Mouse (Mus musculus) embryo, embryonic 10 days (tissue): ENCODE data around the gene Wdr54.
A peak's percentile ranks its signal among the peaks of the same experiment; 100 is the strongest.

ENCODE experiments used
- DNase-seq: peaks from one replicate; pipeline ENCODE4 v3.0.0-alpha.2; 2015; ENCODE audit warnings: low spot score

The Wdr54 gene

DNA sequence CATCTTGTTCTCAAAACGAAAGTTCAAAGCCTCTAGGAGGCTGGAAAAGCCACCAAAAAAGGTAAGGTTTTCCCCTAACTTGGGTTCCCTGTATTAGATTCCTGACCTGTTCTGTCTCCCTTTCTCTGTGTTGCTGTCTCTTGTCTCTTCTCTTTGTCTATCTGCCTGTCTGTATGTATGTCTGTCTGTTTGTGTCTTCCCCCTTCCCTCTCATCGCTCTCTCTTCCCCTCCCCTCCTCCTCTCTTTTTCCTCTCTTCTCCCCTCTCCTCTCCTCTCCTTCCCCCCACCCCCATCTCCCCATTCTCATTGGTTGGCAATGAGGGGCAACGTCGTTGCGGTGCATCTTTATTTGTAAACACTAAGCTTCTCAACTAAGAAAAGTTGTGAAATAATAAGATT, 30.9 kb downstream of the Wdr54 start, which contains the start of gene Ino80b:
Gene Ino80b, minus strand, starts transcription at position 101 of the 400 bp plus-strand sequence.
- no peak for DNase-seq

DNA sequence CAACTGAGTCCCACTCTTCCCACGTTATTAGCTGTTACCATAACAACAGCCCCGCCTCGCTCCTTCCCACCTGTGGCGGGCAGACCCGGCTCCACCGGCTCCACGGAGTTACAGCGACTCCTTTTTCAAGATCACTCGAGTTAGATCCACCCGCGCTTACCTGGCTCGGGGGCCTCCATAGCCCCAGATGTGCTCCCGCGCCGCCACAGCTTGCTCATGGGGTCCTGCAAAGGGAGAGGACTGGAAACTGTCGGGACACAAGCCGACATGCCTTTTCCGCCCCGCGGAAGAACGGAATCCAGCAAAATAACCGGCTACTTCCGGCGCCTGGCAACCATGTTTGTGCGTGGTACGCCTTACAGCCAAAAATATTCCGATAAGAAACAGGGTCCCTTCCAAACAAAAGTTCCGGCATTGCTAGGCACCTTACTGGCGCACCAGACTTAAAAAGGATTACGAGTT, 31.3 kb downstream of the Wdr54 start:
- peak; percentile 92 for DNase-seq

DNA sequence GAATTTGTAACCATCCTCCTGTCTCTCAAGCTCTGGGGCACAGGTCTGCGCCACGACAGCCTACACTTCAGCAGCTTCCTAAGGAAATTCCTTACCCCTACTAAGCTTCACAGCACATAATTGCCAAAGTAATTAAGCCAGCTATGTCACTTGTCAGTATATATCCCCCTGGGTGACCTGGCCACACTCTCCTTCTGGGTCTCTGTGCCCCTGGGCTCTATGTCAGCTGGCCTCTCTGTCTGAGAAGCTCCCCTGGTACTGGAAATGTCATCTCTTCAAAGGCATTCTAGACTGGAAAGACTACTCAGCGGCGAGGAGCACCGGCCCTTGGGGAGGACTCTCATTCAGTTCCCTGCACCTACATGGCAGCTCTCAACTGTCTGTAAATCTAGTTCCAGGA, 33.2 kb downstream of the Wdr54 start:
- no peak for DNase-seq

DNA sequence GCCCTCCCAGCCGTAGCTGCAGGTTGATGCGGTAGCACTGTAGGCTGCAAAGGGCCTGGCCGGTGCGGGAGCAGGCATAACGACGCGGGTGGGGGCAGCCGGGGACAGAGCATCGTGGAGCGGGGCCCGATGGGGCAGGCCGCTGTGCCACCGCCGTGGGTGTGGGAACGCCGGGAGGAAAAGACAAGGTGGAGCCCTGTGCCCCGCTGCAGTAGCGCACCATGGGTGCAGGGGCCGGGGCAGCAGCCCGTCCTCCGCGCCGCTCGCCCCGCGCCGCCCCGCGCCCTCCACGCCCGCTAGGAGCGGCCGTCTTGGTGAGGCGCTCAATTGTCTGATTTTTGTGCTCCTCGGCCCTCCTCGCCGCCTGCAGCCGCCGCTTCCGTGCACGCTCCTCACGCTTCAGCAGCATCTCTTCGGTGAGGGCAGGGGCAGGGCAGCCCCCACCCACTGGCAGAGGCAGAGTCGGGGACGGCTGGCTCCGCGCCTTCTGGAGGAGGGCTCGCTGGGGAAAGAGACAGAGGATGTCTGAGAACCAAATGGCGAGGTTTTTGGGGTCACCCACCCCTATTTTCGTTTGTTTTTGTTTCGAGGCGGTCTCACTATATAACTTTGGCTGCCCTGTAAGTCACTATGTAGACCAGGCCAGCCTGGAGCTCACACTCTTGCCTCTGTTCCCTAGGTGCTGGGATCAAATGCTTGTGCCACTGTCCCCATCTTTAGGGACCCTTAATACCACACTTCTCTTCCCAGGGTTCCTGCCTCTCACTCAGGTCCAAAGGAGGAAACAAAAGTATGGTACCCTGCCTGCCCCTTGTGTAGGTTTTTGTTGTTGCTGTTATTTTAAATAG, 34.1 kb downstream of the Wdr54 start:
- peak; percentile 51 for DNase-seq

DNA sequence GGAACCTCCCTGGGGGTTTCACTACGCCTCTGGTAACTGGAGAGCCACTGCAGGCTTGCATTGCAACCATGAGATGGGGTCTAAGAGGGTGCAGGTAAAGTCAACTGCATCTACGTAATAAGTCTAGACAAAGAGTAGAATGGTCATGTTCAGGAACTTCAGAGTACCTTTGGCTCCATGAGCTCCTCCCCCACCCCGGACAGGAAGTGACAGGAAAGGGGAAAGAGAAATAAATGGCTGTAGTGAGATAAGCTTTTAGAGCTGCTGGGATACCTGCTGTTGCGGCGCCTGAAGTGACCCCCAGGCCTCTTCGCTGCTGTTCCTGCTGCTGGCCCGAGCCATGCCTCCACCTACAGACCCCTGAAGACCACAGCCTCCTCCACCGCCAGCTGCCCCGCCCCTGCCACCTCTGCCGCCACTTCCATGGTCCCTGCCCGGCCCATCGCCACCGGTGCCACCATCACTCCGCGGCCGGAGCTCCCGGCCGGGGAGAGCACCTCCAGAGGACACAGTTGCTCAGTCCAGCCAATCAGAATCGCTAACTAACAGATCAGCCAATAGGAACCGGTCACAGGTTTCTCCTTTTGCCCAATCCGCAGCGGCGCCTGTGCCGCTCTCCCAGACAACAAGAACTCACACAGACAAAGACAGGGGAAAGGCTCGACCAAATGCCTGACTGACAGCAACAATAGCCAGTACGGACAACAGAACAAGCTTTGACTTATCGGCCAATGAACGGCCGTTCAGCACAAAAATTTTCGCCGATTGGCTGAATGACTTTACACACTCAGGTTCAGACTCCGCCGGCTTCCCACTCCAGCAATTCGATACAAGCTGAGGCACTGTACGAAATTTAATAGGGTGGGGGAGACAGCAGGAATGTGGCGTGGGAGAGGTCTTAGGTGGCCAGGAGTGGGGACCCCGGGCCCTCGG, 35.0 kb downstream of the Wdr54 start, which contains the start of gene Wbp1:
Gene Wbp1, minus strand, starts transcription at position 630 of the 933 bp plus-strand sequence.
- DNase-seq, result peak; percentile 97

DNA sequence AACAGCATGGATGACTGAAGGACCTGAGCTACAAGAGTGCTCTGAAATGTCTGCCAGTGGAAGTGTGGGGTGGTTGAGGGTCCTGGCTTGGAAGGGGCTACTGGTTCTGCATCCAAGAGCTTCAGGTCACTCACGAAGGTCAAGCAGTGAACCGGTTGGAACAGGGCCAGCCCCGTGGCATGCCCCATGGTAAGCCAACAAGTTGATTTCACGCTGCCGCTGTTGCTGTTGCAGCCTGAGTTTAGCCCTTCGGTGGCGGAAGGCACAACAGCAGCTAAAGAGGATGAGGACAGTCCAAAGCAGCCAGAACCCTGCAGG, 36.5 kb downstream of the Wdr54 start:
- DNase-seq, result no peak

DNA sequence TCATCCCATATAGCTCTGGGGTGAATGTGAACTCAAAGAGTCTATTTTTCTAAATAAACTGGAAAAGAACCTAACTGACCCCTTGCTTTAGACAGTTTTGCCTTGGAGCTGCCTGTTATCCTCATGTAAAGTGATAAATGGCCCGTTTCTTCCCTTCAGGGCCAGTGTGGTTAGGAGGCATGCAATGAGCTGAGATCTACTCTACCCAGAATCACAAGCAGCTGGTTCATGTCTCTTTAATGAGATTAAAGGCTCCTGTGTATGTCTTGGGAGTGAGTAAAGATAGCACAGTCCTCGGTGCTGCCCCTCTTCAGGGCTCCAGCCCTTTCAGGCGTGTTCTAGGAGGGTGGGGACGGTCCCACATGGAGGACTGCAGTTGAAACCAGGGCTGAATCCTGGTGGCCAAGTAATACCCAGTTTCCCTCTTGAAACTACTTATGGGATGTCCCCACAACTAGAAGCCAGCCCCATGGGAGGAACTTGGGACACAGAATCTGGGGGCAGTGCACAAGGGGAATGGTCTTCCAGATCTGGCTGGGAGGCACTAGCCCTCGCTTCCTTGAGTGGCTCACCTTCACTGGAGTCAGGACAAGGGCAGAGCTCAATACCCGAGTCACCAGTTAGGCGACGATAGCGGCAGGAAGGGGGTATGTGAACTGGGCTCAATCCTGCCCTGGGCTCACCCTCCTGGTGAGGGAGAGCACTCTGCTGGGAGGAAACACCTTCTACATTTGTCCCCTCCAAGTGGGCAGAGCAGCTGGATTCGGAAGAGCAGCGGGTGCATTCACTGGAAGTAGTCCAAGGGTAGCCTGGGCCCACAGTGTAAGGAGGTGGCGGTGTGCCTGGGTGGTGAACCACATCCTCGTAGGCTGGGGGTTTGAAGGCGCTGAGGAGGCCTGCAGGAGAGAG, 37.1 kb downstream of the Wdr54 start:
- no peak for DNase-seq

DNA sequence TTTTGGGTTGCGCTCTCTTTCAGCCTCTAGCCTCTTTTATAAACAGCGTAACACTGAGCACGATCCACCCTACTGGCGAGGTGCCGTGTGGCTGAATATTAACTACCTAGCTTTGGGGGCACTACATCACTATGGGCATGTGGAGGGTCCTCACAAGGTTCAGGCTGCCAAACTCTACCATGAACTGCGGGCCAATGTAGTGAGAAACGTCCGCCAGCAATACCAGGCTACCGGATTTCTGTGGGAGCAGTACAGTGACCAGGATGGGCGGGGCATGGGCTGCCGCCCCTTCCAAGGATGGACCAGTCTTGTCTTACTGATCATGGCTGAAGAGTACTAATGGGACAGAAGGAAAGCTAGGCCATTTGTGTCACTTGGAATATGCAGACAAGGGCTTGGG, 37.8 kb downstream of the Wdr54 start:
- no peak for DNase-seq

DNA sequence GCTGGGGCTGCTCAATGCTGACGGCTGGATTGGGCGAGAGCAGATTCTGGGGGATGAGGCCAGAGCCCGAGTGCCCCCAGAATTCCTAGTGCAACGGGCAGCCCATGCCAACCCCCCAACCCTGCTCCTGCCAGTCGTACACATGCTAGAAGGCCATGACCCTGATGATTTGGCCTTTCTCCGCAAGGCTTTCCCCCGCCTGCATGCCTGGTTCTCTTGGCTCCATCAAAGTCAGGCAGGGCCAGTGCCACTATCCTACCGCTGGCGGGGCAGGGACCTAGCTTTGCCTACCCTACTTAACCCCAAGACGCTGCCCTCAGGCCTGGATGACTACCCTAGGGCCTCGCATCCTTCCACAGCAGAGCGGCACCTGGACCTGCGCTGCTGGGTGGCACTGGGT, 38.6 kb downstream of the Wdr54 start:
- DNase-seq, result no peak

DNA sequence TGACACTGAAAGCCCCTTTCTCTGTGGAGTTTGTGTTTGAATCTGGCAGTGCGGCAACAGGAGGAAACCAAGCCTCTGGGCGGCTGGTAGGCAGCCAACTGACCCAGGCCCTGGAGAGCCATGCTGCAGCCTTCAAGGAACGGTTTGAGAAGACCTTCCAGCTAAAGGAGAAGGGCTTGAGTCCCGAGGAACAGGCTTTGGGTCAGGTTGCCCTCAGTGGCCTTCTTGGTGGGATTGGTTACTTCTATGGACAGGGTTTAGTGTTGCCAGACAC, 39.1 kb downstream of the Wdr54 start:
- DNase-seq, result no peak

DNA sequence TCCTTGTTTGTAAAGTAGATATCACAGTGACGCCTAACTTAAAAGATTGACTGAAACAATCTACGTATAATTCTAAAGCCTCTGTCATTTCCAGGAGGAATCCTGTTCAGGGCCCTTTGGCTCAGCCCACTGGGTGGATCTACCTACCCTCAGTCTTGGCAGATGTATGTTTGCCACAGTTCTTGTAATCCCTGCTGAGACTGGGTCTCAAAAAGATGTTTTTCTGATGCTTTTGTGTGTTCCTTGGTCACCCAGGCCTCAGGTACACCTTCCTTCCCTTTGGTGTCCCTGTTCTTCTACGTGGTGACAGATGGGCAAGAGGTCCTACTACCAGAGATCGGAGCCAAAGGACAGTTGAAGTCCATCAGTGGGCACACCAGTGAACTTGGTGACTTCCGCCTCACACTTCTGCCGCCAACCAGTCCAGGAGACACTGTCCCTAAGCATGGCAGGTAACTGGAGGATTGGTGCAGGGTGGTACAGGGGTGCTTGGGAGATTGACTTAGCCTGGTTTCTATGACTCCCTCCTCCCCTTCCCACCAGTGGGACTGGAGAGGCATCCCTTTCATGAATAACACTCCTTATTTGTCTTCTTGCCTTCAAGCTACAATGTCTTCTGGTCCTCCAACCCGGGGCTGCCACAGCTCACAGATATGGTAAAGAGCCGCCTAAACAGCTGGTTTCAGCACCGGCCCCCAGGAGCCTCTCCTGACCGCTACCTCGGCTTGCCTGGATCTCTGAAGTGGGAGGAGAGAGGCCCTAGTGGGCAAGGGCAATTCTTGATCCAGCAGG, 39.6 kb downstream of the Wdr54 start:
- DNase-seq, result no peak

DNA sequence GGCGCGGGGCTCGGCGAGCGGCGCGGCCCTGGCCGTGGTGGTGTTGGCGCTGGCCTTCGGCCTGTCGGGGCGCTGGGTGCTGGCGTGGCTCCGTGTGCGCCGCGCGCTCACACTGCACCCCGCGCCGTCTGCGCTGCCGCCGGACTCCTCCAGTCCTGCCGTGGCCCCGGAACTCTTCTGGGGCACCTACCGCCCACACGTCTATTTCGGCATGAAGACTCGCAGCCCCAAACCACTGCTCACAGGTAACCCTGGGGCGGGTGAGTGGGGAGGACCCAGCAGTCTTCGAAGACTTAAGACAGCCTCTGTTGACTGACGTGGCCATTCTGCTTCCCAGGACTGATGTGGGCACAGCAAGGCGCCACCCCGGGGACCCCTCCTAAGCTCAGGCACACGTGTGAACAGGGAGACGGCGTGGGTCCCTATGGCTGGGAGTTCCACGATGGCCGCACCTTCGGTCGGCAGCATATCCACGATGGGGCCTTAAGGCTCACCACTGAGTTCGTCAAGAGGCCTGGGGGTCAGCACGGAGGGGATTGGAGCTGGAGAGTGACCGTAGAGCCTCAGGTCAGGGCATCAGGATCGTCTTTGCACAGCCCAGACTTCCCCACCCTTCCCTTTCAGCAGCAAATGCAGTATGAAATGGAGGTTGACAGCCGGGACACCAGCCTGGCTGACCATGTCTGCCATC, 40.4 kb downstream of the Wdr54 start:
- DNase-seq, result no peak

DNA sequence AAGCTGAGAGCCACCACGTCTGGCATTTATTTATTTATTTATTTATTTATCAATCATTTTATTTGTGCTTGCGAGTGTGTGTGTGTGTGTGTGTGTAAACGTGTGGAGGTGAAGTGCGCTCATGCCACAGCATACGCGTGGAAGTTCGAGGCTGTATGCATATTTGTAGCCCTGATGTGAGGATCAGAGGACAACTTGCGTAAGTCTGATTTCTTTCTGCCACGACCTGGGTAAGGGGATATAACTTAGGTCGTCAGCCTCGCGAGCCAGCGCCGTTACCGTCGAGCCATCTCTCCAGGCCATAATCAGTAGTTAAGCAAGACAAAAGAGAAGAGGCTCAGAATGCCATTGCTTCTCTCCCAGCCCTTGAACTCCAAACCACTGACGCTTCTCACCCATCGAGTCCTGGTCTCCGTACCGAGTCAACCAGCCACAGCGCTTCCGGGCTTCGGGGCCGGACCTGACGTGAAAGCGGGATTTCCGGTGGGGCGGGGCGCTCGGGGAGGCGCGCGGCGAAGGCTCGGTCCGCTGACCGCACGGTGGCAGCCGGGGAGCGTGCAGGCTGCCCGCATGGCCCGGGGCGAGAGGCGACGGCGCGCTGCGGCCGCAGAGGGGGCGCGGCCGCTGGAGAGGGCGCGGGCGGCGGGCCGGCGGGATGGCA, 41.1 kb downstream of the Wdr54 start, which contains the start of gene Mogs:
Gene Mogs, plus strand, starts transcription at position 486 of the 661 bp plus-strand sequence.
- DNase-seq, result peak; percentile 95

DNA sequence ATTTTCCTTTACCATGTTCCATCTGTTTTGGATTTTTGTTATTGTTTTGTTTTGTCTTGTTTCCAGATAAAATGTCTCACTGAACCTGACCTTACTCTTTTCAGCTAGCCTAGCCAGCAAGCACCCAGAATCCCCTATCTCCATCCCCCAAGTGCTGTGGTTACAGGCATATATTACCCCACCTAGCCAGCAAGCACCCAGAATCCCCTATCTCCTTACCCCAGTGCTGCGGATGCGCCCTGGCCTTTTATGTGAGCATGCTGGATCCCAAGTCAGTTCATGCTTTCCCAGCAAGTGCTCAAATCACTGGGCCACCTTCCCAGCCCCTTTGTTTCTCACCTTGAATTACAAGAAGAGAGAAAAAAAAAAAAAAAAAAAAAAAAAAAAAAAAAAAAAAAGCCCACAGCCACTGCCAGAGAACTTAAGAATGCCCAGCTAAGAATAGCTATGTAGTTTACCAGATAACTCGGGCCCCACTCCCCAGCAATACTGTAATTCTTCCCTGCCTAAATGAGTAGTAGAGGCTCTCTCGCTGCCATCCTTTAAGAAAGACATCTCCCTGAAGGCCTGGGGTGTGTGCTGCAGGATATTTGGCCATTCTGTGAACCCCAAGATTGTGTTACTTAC, 44.6 kb downstream of the Wdr54 start:
- no peak for DNase-seq

DNA sequence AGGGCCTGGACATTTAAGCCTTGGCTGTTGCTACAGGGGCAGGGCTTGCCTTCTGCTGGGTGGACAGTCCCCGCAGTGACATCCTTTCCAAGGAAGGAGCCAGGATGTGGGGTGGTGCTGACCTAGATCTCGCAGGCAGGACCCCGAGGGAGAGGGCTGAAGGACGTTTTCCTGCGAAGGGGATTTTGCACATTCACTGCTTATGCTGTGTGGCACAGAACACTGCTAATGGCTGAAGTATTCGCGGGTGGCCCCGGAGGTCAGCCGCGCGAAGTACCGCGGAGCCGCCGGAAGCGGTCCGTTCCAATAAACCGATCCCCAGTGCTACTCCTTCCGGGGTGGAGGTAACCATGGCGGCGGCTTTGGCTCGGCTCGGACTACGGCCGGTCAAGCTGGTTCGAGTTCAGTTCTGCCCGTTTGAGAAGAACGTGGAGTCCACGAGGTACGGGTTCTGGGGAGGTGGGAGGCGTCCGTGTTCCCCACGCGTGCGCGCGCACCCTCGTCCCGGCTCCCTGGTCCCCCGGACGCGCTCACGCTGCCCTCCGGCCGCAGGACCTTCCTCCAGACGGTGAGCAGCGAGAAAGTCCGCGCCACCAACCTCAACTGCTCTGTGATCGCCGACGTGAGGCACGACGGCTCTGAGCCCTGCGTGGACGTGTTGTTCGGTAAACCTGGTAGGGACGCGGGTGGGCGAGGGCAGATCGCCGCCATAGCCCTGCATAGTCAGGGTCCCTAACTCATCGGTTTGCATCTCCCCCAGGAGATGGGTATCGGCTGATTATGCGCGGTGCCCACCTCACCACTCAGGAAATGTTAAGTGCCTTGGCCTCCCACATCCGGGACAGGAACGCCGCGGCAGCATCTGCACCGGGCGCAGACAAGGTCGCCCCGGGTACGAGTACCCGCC, 47.2 kb downstream of the Wdr54 start, which contains the start of gene Mrpl53:
Gene Mrpl53, plus strand, starts transcription at position 279 of the 907 bp plus-strand sequence.
- peak; percentile 82 for DNase-seq

DNA sequence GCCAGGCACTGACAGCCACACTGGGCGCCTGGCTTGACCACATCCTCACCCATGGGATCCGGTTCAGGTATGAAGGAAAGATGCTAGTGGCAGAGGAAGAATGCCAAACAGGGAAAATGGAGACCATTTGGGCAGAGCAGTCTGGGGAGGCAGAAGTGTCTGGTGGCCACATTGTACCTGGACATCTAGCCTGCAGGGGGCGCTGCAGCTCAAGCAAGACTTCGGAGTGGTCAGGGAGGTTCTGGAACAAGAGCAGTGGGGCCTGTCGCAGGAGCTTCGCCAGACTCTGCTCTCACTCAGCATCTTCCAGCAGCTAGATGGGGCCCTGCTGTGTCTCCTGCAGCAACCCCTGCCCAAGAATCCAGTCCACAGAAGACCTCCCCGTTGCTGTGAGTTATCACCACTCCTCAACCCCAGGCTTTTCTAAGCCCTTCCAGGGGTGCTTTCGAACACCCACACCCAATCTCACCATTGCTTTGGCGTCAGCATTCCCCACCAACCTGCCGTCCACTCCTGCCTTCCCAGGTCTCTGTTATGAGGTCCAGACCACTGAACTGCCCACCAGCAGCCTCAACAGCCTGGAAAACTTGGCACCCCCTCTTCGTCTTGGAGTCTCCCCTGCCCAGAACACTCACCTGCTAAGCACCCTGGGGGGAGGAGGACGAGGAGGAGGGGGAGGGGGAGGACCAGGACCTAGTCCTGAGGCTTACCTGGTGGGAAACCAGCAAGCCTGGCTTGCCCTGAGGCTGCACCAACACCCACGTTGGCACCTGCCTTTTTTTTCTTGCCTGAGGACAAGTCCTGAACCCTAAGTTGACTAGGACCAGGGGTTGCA, 48.4 kb downstream of the Wdr54 start:
- DNase-seq, result peak; percentile 90

DNA sequence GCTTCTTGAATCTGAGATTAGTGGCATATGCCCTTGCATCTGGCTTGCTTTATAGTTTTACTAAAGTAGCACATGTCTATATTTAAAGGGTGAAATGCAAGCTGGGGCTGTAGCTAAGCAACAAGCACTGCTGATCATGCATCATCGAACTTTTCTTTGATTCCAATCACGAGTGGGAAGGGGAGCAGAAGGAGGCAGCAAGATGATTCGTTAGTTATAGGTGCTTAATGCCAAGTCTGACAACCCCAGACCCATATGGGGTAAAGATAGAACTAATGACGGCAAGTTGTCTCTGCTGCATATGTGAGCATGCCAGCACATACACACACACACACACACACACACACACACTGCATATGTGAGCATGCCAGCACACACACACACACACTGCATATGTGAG, 52.0 kb downstream of the Wdr54 start:
- DNase-seq, result no peak
